Mouse (Mus musculus) adrenal gland, postnatal 36 days (tissue): ENCODE data around the gene Mip. TPM values are rescaled to one million over a fixed set of nuclear protein-coding genes. Genes with fewer than 3 reads are reported as not detected.
A peak's percentile ranks its signal among the peaks of the same experiment; 100 is the strongest.
"Not testable (repeated sequence)": the region's sequence is repeated elsewhere in the genome, so short reads cannot be mapped to it uniquely, and the experiment has no call there.

Source experiments
- DNase-seq, 2 experiments: peaks; one replicate each; pipeline ENCODE4 v3.0.0; 2021; ENCODE audit warnings: mixed read lengths in 1 of 2
- total RNA-seq, 2 experiments: library from RNA; stranded (reverse); gene quantifications; 2 replicates each; pipeline ENCODE4 v1.2.3; 2021

Mip gene
- total RNA-seq, 2 experiments from 2014 or later = not detected

GRCm38 (mm10) chr10:128247020-128247732, 21.5 kb downstream of the Mip start:
- peak in 1 of 2 experiments; percentile 47 for DNase-seq

- DNase-seq = no peak
Observed at GRCm38 (mm10) chr10:128250565-128250964, 24.9 kb downstream of the Mip start.

- DNase-seq = no peak
Observed at GRCm38 (mm10) chr10:128253677-128254255, 28.1 kb downstream of the Mip start, which contains the start of gene Apon. TSS of gene Apon (plus strand) at chr10:128254096.

GRCm38 (mm10) chr10:128255925-128256324, 30.3 kb downstream of the Mip start:
- DNase-seq = no peak

GRCm38 (mm10) chr10:128256328-128256727, 30.7 kb downstream of the Mip start:
- no peak for DNase-seq

- no peak for DNase-seq
Observed at GRCm38 (mm10) chr10:128258953-128259352, 33.3 kb downstream of the Mip start.

GRCm38 (mm10) chr10:128259946-128260345, 34.3 kb downstream of the Mip start:
- no peak for DNase-seq

GRCm38 (mm10) chr10:128260376-128260775, 34.7 kb downstream of the Mip start:
- DNase-seq = not testable (repeated sequence)

GRCm38 (mm10) chr10:128262300-128262699, 36.7 kb downstream of the Mip start:
- DNase-seq = no peak

GRCm38 (mm10) chr10:128263393-128264310, 38.0 kb downstream of the Mip start:
- DNase-seq = no peak

- DNase-seq = peak in 1 of 2 experiments; percentile 48
Observed at GRCm38 (mm10) chr10:128268371-128268770, 42.7 kb downstream of the Mip start, which contains the start of gene Apof. TSS of gene Apof (plus strand) at chr10:128268671.

- no peak for DNase-seq
Observed at GRCm38 (mm10) chr10:128269206-128269910, 43.7 kb downstream of the Mip start.

- DNase-seq = peak; percentile 98 to 99
Observed at GRCm38 (mm10) chr10:128270287-128270841, 44.7 kb downstream of the Mip start, which contains the start of gene Stat2. TSS of gene Stat2 (plus strand) at chr10:128270559.

GRCm38 (mm10) chr10:128270866-128271265, 45.2 kb downstream of the Mip start:
- DNase-seq = no peak

GRCm38 (mm10) chr10:128271883-128272282, 46.2 kb downstream of the Mip start:
- peak in 1 of 2 experiments; percentile 34 for DNase-seq

- not testable (repeated sequence) for DNase-seq
Observed at GRCm38 (mm10) chr10:128272819-128273439, 47.3 kb downstream of the Mip start.

- not testable (repeated sequence) for DNase-seq
Observed at GRCm38 (mm10) chr10:128275374-128275773, 49.7 kb downstream of the Mip start.

GRCm38 (mm10) chr10:128278158-128278557, 52.5 kb downstream of the Mip start:
- DNase-seq = no peak

- DNase-seq = no peak
Observed at GRCm38 (mm10) chr10:128280943-128281342, 55.3 kb downstream of the Mip start.
